Mouse (Mus musculus) liver, adult 2 months (tissue): ENCODE results near the gene Ninj1. TPM values are rescaled to one million over a fixed set of nuclear protein-coding genes. Genes with fewer than 3 reads are reported as not detected.

Source experiments
- DNase-seq: peaks from one replicate; pipeline ENCODE4 v3.0.0-alpha.2; 2011; ENCODE audit warnings: low read depth, low spot score; ENCODE audit errors: extremely low read depth
- H3K27ac ChIP-seq: fragments of 200-500 bp; replicated peaks from 2 replicates; pipeline ENCODE4 v1.5.1; 2012; ENCODE audit warnings: low read depth, mild to moderate bottlenecking, control low read depth, inconsistent platforms, low read length; ENCODE audit not compliant: insufficient read depth
- H3K27me3 ChIP-seq: fragments of 200-500 bp; 2 replicates; pipeline ENCODE4 v1.6.1; 2012; ENCODE audit warnings: mild to moderate bottlenecking, moderate library complexity, low read length, inconsistent platforms; ENCODE audit not compliant: control insufficient read depth, insufficient read depth
- H3K36me3 ChIP-seq: fragments of 200-500 bp; 2 replicates; pipeline ENCODE4 v1.6.1; 2012; ENCODE audit warnings: low read length, inconsistent platforms; ENCODE audit not compliant: control insufficient read depth, insufficient read depth
- H3K4me1 ChIP-seq: fragments of 200-500 bp; 2 replicates; pipeline ENCODE4 v1.6.1; 2011; ENCODE audit warnings: low read length; ENCODE audit not compliant: control insufficient read depth, insufficient read depth
- H3K4me3 ChIP-seq: fragments of 200-500 bp; 2 replicates; pipeline ENCODE4 v1.5.1; 2011; ENCODE audit warnings: low read depth, mild to moderate bottlenecking, control low read depth, low read length, moderate library complexity; ENCODE audit not compliant: insufficient read depth
- H3K79me2 ChIP-seq: fragments of 200-500 bp; 2 replicates; pipeline ENCODE4 v1.6.1; 2012; ENCODE audit warnings: inconsistent platforms, mild to moderate bottlenecking, low read length, moderate library complexity; ENCODE audit not compliant: control insufficient read depth, insufficient read depth
- H3K9ac ChIP-seq: fragments of 200-500 bp; 2 replicates; pipeline ENCODE4 v1.6.1; 2012; ENCODE audit warnings: low read depth, mild to moderate bottlenecking, control low read depth, inconsistent platforms, low read length
- CTCF ChIP-seq: fragments of 200-500 bp; IDR thresholded peaks from 2 replicates; pipeline ENCODE4 v1.5.1; 2011; ENCODE audit warnings: low read depth, low read length, control low read depth
- POLR2A ChIP-seq: fragments of 200-500 bp; IDR thresholded peaks from 2 replicates; pipeline ENCODE4 v1.6.1; 2011; ENCODE audit warnings: low read length, control low read depth; ENCODE audit not compliant: insufficient read depth; ENCODE audit errors: extremely low read depth
- WGBS: fragments of 180-500 bp; shearing (Covaris S2); methylation state at CpG from one replicate; pipeline ENCODE4 v1.1.7; 2018; 5-methylcytosine and 5-hydroxymethylcytosine counted together
- polyA plus RNA-seq: library from polyadenylated mRNA; depleted of rRNA; stranded (reverse); fragments of >200 nt; gene quantifications from 2 replicates; pipeline ENCODE4 v1.2.3, GENCODE M21; 2012
- total RNA-seq: library from RNA; depleted of rRNA; stranded (reverse); fragments of >200 nt; gene quantifications from 2 replicates; pipeline ENCODE4 v1.2.3, GENCODE M21; 2014

Gene Ninj1
- total and polyA plus RNA-seq, 2 experiments = 178 to 1,040 TPM

DNA sequence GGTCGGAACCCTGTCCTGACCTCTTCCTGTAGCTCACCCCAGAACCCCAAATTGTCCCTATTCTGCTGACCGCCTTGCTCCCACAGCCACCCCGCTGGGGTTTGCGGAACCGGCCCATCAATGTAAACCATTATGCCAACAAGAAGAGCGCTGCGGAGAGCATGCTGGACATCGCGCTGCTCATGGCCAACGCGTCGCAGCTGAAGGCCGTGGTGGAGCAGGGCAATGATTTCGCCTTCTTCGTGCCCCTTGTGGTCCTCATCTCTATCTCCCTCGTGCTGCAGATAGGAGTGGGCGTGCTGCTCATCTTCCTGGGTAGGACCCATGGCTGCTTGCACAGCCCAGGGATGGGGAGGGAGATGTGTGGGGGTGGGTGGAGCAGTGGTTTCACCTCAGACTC lies 6.4 kb downstream of the Ninj1 start:
- peaks cover 32% of the 10 kb centered on the region for H3K4me1 ChIP-seq
- no peak for DNase-seq
- peaks cover 14% of the 10 kb centered on the region for H3K79me2 ChIP-seq
- no peak overlapping the region for H3K9ac ChIP-seq
- TF ChIP-seq POLR2A (no peak), CTCF (no peak)
- 96% methylated on average over 17 of the region's 17 CpGs for WGBS
- no peaks in the 10 kb centered on the region for H3K27me3 ChIP-seq
- no peak overlapping the region for H3K4me3 ChIP-seq
- peaks cover 15% of the 10 kb centered on the region for H3K36me3 ChIP-seq
- H3K27ac ChIP-seq = no peak overlapping the region

DNA sequence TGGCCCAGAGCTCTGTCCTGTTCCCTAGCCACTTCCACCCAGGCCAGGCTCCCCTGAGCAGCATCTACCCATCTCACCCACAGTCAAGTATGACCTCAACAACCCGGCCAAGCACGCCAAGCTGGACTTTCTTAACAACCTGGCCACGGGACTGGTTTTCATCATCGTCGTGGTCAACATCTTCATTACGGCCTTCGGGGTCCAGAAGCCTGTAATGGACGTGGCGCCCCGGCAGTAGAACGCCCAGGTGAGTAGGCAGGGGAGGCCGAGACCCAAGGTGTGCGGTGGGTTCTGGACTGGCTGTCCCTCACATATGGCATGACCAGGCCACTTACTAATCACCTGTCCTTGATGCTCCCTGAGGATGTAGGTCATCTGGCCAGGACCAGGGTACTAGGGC lies 7.5 kb downstream of the Ninj1 start:
- Histone ChIP-seq H3K27me3 (no peaks in the 10 kb centered on the region), H3K9ac (no peak overlapping the region), H3K36me3 (peaks cover 15% of the 10 kb centered on the region), H3K4me3 (no peak overlapping the region), H3K27ac (no peak overlapping the region), H3K79me2 (peaks cover 14% of the 10 kb centered on the region), H3K4me1 (peaks cover 25% of the 10 kb centered on the region)
- WGBS = 91% methylated on average over 13 of the region's 13 CpGs
- DNase-seq = no peak
- TF ChIP-seq POLR2A (no peak), CTCF (no peak)

DNA sequence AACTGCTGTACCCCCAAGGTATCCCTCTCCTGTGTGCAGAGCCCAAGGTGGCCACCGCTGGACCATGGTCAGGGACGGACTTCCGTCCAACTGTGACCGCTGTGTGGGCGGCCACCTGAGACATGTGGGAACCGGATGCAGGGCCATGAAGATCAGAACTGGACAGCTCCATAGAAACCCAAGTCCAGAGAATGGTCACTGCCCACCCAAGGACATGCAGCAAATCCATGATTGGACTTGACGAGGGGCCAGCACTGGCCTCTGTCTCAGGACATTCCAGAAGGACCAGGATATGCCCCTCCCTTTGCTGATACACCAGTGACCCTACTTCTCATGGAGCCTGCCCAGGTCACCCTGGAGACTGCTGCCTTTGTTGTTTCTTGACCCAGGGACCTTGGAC lies 8.4 kb downstream of the Ninj1 start:
- TF ChIP-seq CTCF = no peak
- no peak for TF ChIP-seq POLR2A

DNA sequence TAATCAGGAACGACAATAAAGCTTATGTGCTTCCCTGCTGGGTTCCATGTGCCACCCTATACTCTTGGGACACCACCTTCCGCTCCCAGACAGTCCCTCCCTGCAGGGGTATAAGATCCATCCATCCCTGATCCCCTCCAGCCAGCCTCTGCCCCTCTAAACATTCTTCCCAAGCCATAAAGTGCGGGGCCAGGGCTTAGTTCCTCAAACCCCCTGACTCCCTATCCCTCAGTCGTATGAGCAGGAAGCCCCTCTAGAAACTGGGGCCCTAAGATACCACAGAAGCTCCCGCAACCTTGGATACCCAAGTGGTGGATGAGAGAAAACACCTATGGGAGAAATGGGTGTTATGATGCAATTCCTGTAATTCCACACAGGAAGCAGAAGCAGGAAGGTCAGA lies 8.9 kb downstream of the Ninj1 start:
- Histone ChIP-seq H3K4me3 (no peak overlapping the region), H3K9ac (no peak overlapping the region), H3K27me3 (no peaks in the 10 kb centered on the region), H3K79me2 (peaks cover 13% of the 10 kb centered on the region), H3K27ac (no peak overlapping the region), H3K4me1 (peaks cover 16% of the 10 kb centered on the region), H3K36me3 (peaks cover 15% of the 10 kb centered on the region)
- no peak for DNase-seq
- WGBS = 83% methylated on average over 5 of the region's 5 CpGs
- TF ChIP-seq POLR2A (no peak), CTCF (no peak)

More for the DNA sequence above, 8.4 kb downstream of the Ninj1 start:
- H3K27me3 ChIP-seq = no peaks in the 10 kb centered on the region
- peaks cover 20% of the 10 kb centered on the region for H3K4me1 ChIP-seq
- H3K4me3 ChIP-seq = no peak overlapping the region
- peaks cover 14% of the 10 kb centered on the region for H3K79me2 ChIP-seq
- 73% methylated on average over 7 of the region's 7 CpGs for WGBS
- no peak overlapping the region for H3K9ac ChIP-seq
- no peak for DNase-seq
- H3K36me3 ChIP-seq = peaks cover 15% of the 10 kb centered on the region
- no peak overlapping the region for H3K27ac ChIP-seq

DNA sequence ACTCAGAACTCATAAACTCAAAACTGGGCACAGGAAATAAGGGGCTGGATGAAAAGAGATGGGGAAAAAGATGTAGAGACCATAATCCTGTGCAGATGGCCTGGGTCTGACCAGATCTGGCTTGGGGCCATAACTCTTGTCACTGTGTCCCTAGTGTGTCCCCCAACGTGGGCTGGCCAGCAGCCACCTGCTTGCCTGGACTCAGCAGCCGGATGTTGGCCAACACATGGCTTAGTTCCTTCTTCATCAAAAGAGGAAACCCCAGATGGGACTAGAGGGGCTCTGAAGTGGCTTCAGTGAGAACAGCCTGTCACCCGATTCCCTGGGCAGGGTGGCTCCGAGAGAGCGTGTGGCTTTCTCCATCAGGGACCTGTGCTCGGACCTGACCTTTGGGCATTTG lies 9.5 kb downstream of the Ninj1 start:
- no peak for TF ChIP-seq CTCF
- no peak for TF ChIP-seq POLR2A
- Histone ChIP-seq H3K79me2 (peaks cover 8% of the 10 kb centered on the region), H3K9ac (no peak overlapping the region), H3K27ac (peak overlapping the region; percentile 22; the same call in 1 of the 2 replicates), H3K27me3 (no peaks in the 10 kb centered on the region), H3K4me3 (no peak overlapping the region), H3K4me1 (peaks cover 10% of the 10 kb centered on the region), H3K36me3 (peaks cover 15% of the 10 kb centered on the region)
- no peak for DNase-seq
- WGBS = 68% methylated on average over 6 of the region's 6 CpGs

GRCm38 (mm10) chr13:49198734-49199133 lies 11.4 kb downstream of the Ninj1 start:
- H3K27ac ChIP-seq = 0 out of 2 replicates have a peak overlapping the region, but pooled peaks have one; percentile 15
- no peak for TF ChIP-seq POLR2A
- peaks cover 2% of the 10 kb centered on the region for H3K4me1 ChIP-seq
- H3K79me2 ChIP-seq = no peaks in the 10 kb centered on the region
- H3K36me3 ChIP-seq = peaks cover 15% of the 10 kb centered on the region
- H3K27me3 ChIP-seq = no peaks in the 10 kb centered on the region
- no peak for DNase-seq
- 90% methylated on average over 9 of the region's 9 CpGs for WGBS
- no peak overlapping the region for H3K9ac ChIP-seq
- no peak overlapping the region for H3K4me3 ChIP-seq
